In the genomic region with DNA sequence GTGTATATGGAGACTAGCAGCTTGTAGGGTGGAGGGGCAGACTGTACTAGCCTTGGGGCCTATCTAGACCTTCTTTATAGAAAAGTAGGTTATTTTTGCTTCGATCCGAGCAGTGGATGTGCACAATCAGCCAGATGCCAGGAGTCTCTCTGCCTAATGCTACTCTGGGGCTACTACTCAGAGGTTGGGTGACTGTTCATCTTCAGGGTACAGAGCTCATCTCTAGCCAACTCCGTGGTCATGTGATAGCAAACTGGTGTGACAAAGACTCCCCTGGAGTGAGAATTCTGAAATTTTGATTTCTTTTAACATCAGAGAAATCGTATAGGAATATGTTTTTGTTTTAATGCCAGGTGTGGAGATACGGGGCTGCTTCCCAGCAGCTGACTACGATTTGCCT, we compare ENCODE assay signal across 7 mouse cellular contexts. TPM values are rescaled to one million over a fixed set of nuclear protein-coding genes. Genes with fewer than 3 reads are reported as not detected.
A peak's percentile ranks its signal among the peaks of the same experiment; 100 is the strongest.
DNase-seq lines count a peak whose midpoint lies in the region; ATAC-seq and TF ChIP-seq lines count a peak whose summit lies in the region.

No protein-coding gene starts in this region.

- H3K4me2 ChIP-seq in lung, postnatal 0 days (replicated peaks; ENCODE audit: low read depth, low read length), result peak overlapping the region; percentile 98
- peak overlapping the region; percentile 80 for H3K4me2 ChIP-seq in forebrain, embryonic 16.5 days (ENCODE audit: low read length)
- H3K4me2 ChIP-seq in liver, embryonic 15.5 days, result peak overlapping the region; percentile 92

- 42% methylated on average over 6 of the region's 6 CpGs for WGBS in lung, postnatal 0 days
- WGBS in lung, adult 2 months, result 44% methylated on average over 6 of the region's 6 CpGs
- WGBS in forebrain, embryonic 16.5 days, result 37% methylated on average over 6 of the region's 6 CpGs
- 44% methylated on average over 6 of the region's 6 CpGs for WGBS in liver, embryonic 15.5 days (ENCODE audit: insufficient replicate concordance)

- DNase-seq in lung, postnatal 0 days (ENCODE audit: low spot score), result no peak
- DNase-seq in lung, adult 2 months, result no peak
- DNase-seq in adrenal gland, postnatal 36 days, result no peak
- DNase-seq in gastrocnemius, postnatal 14 days, result no peak
- no peak for DNase-seq in right cerebral cortex, postnatal 14 days

- no peaks in the 10 kb centered on the region for H3K27me3 ChIP-seq in lung, postnatal 0 days (replicated peaks; ENCODE audit: insufficient read depth, low read length)
- no peaks in the 10 kb centered on the region for H3K27me3 ChIP-seq in forebrain, embryonic 16.5 days (replicated peaks; ENCODE audit: control insufficient read depth, insufficient read depth, low read length)
- H3K27me3 ChIP-seq in liver, embryonic 15.5 days, result no peaks in the 10 kb centered on the region

- H3K4me1 ChIP-seq in lung, postnatal 0 days (ENCODE audit: insufficient read depth, low read depth, low read length), result peaks cover 19% of the 10 kb centered on the region; the same call in 1 of the 2 replicates
- H3K4me1 ChIP-seq in lung, adult 2 months (ENCODE audit: control insufficient read depth, insufficient read depth, low read length), result no peaks in the 10 kb centered on the region
- peaks cover 42% of the 10 kb centered on the region for H3K4me1 ChIP-seq in forebrain, embryonic 16.5 days (replicated peaks; ENCODE audit: control insufficient read depth, insufficient read depth, low read length)
- peaks cover 61% of the 10 kb centered on the region for H3K4me1 ChIP-seq in liver, embryonic 15.5 days (replicated peaks)

- no peak for TF ChIP-seq CTCF in lung, postnatal 0 days (IDR thresholded peaks at IDR 0.05)
- TF ChIP-seq CTCF in lung, adult 2 months (IDR thresholded peaks at IDR 0.05; ENCODE audit: insufficient read depth, low read length), result no peak

- 0 out of 2 replicates have a peak, but pooled peaks cover 3% of the 10 kb centered on the region for H3K36me3 ChIP-seq in lung, postnatal 0 days (ENCODE audit: insufficient read depth, low read length)
- no peaks in the 10 kb centered on the region for H3K36me3 ChIP-seq in forebrain, embryonic 16.5 days (ENCODE audit: control insufficient read depth, insufficient read depth)
- peaks cover 3% of the 10 kb centered on the region; the same call in 1 of the 2 replicates for H3K36me3 ChIP-seq in liver, embryonic 15.5 days (replicated peaks)

- TF ChIP-seq EP300 in lung, postnatal 0 days (IDR thresholded peaks at IDR 0.05), result no peak

- peak overlapping the region; percentile 59 for H3K4me3 ChIP-seq in lung, postnatal 0 days (ENCODE audit: low read depth, low read length)
- H3K4me3 ChIP-seq in lung, adult 2 months (replicated peaks; ENCODE audit: extremely low read depth, low read depth, low read length), result no peak overlapping the region
- peak overlapping the region; percentile 65 for H3K4me3 ChIP-seq in forebrain, embryonic 16.5 days (replicated peaks; ENCODE audit: low read length)
- peak overlapping the region; percentile 66 for H3K4me3 ChIP-seq in liver, embryonic 15.5 days (replicated peaks)

- no peak overlapping the region for H3K27ac ChIP-seq in lung, postnatal 0 days (ENCODE audit: low read length)
- peak overlapping the region; percentile 73 for H3K27ac ChIP-seq in forebrain, embryonic 16.5 days (ENCODE audit: low read length)
- no peak overlapping the region for H3K27ac ChIP-seq in liver, embryonic 15.5 days (replicated peaks)

- no peak for TF ChIP-seq POLR2A in lung, adult 2 months (IDR thresholded peaks at IDR 0.05; ENCODE audit: borderline replicate concordance, extremely low read depth, low read depth, low read length)

- ATAC-seq in lung, postnatal 0 days, result peak; percentile 5; the same call in 1 of the 2 replicates
- peak; percentile 23 for ATAC-seq in forebrain, embryonic 16.5 days
- 0 out of 2 replicates have a peak, but pooled peaks have one; percentile 3 for ATAC-seq in liver, embryonic 15.5 days (ENCODE audit: insufficient read depth)

- H3K9me3 ChIP-seq in lung, postnatal 0 days (ENCODE audit: low read length), result no peaks in the 10 kb centered on the region
- no peaks in the 10 kb centered on the region for H3K9me3 ChIP-seq in forebrain, embryonic 16.5 days (ENCODE audit: control insufficient read depth, low read length)
- H3K9me3 ChIP-seq in liver, embryonic 15.5 days (replicated peaks), result no peaks in the 10 kb centered on the region

- H3K9ac ChIP-seq in lung, postnatal 0 days (replicated peaks; ENCODE audit: low read depth), result peak overlapping the region; percentile 60; the same call in 1 of the 2 replicates
- H3K9ac ChIP-seq in forebrain, embryonic 16.5 days (replicated peaks; ENCODE audit: low read depth, low read length), result peak overlapping the region; percentile 77
- H3K9ac ChIP-seq in liver, embryonic 15.5 days, result no peak overlapping the region

- intact Hi-C loops in gastrocnemius, postnatal 14 days (cut with DNase I; ENCODE audit: low total_unique reads), result no loop called here

RNA-seq across cellular contexts. Expression of gene Ccdc71, which starts 7.4 kb away (rescaled TPM):
- 42.1 and 44.3 TPM in 2 replicates for polyA plus RNA-seq in lung, postnatal 0 days (2015; fragmentation: Nextera tagmentation; extraction: Ambion mirVana)
- 26.8 and 27.2 TPM in 2 replicates for polyA plus RNA-seq in lung, adult 2 months (2012; rRNA removed)
- 61.4 and 68.7 TPM in 2 replicates for polyA plus RNA-seq in forebrain, embryonic 16.5 days (2015; fragmentation: Nextera tagmentation; extraction: Ambion mirVana)
- 18.7 and 19.4 TPM in 2 replicates for polyA plus RNA-seq in liver, embryonic 15.5 days (2015; fragmentation: Nextera tagmentation; extraction: Ambion mirVana)
- 10 to 100 TPM; 37.1 to 48.1 TPM for total RNA-seq in adrenal gland, postnatal 36 days (2021)
- 10 to 100 TPM; 15.6 to 17.5 TPM for total RNA-seq in gastrocnemius, postnatal 14 days (2021)

RNA-seq across cellular contexts. Expression of gene Klhdc8b, which starts 8.5 kb away (rescaled TPM):
- polyA plus RNA-seq in lung, postnatal 0 days (2015; fragmentation: Nextera tagmentation; extraction: Ambion mirVana), result 60.5 and 77.6 TPM in 2 replicates
- 108 and 109 TPM in 2 replicates for polyA plus RNA-seq in lung, adult 2 months (2012; rRNA removed)
- polyA plus RNA-seq in forebrain, embryonic 16.5 days (2015; fragmentation: Nextera tagmentation; extraction: Ambion mirVana), result 42.6 and 55.6 TPM in 2 replicates
- polyA plus RNA-seq in liver, embryonic 15.5 days (2015; fragmentation: Nextera tagmentation; extraction: Ambion mirVana), result 12.5 and 15.9 TPM in 2 replicates
- total RNA-seq in adrenal gland, postnatal 36 days (2021), result 10 to 100 TPM; 20.1 to 21.5 TPM
- 1 to 10 TPM; 4.1 to 4.6 TPM for total RNA-seq in gastrocnemius, postnatal 14 days (2021)

RNA-seq across cellular contexts. Expression of gene BC048562, which starts 16.6 kb away (rescaled TPM):
- polyA plus RNA-seq in lung, postnatal 0 days (2015; fragmentation: Nextera tagmentation; extraction: Ambion mirVana), result not detected in 2 replicates
- polyA plus RNA-seq in lung, adult 2 months (2012; rRNA removed), result not detected in 2 replicates
- polyA plus RNA-seq in forebrain, embryonic 16.5 days (2015; fragmentation: Nextera tagmentation; extraction: Ambion mirVana), result not detected in 2 replicates
- not detected in 2 replicates for polyA plus RNA-seq in liver, embryonic 15.5 days (2015; fragmentation: Nextera tagmentation; extraction: Ambion mirVana)
- total RNA-seq in adrenal gland, postnatal 36 days (2021), result not detected
- total RNA-seq in gastrocnemius, postnatal 14 days (2021), result not detected

RNA-seq across cellular contexts. Expression of gene Ccdc36, which starts 24.6 kb away (rescaled TPM):
- polyA plus RNA-seq in lung, postnatal 0 days (2015; fragmentation: Nextera tagmentation; extraction: Ambion mirVana), result 0.31 and 0.56 TPM in 2 replicates
- not detected in 2 replicates for polyA plus RNA-seq in lung, adult 2 months (2012; rRNA removed)
- polyA plus RNA-seq in forebrain, embryonic 16.5 days (2015; fragmentation: Nextera tagmentation; extraction: Ambion mirVana), result 0.96 and 0.99 TPM in 2 replicates
- polyA plus RNA-seq in liver, embryonic 15.5 days (2015; fragmentation: Nextera tagmentation; extraction: Ambion mirVana), result 0.03 and 0.17 TPM in 2 replicates
- total RNA-seq in adrenal gland, postnatal 36 days (2021), result not detected
- total RNA-seq in gastrocnemius, postnatal 14 days (2021), result under 1 TPM in 1 of 2 experiments, not detected in 1; 0.16 TPM

RNA-seq across cellular contexts. Expression of gene Lamb2, which starts 26.6 kb away (rescaled TPM):
- 54.8 and 55.2 TPM in 2 replicates for polyA plus RNA-seq in lung, postnatal 0 days (2015; fragmentation: Nextera tagmentation; extraction: Ambion mirVana)
- polyA plus RNA-seq in lung, adult 2 months (2012; rRNA removed), result 189 and 231 TPM in 2 replicates
- polyA plus RNA-seq in forebrain, embryonic 16.5 days (2015; fragmentation: Nextera tagmentation; extraction: Ambion mirVana), result 17.6 and 23.4 TPM in 2 replicates
- 8.5 and 9.0 TPM in 2 replicates for polyA plus RNA-seq in liver, embryonic 15.5 days (2015; fragmentation: Nextera tagmentation; extraction: Ambion mirVana)
- total RNA-seq in adrenal gland, postnatal 36 days (2021), result 100 to 1,000 TPM; 117 to 133 TPM
- 100 to 1,000 TPM; 118 to 125 TPM for total RNA-seq in gastrocnemius, postnatal 14 days (2021)
